Mouse (Mus musculus) erythroblast, adult 5-6 weeks (primary cell): ENCODE results near the gene Vps35l. TPM values are rescaled to one million over a fixed set of nuclear protein-coding genes. Genes with fewer than 3 reads are reported as not detected.

Source experiments
- ATAC-seq: replicated peaks from 2 replicates; pipeline ENCODE4 v1.8.0; 2016; ENCODE audit warnings: moderate number of reproducible peaks, mild to moderate bottlenecking, moderate TSS enrichment, inconsistent platforms; ENCODE audit not compliant: poor library complexity, low FRiP score, severe bottlenecking
- total RNA-seq, 2 experiments: library from RNA; stranded (forward) in 1 of 2; stranded (reverse) in 1 of 2; fragments of 150-400 nt in 1 of 2; fragments of 200-764, 138-1000 nt in 1 of 2; gene quantifications; 2 replicates each; pipeline versions ENCODE4 v1.2.3 to v1.2.4; 2015 to 2017; ENCODE audit warnings: low replicate concordance in 2 of 2

The Vps35l gene
- total RNA-seq, 2 experiments from 2014 or later = 18.1 to 28.6 TPM

DNA sequence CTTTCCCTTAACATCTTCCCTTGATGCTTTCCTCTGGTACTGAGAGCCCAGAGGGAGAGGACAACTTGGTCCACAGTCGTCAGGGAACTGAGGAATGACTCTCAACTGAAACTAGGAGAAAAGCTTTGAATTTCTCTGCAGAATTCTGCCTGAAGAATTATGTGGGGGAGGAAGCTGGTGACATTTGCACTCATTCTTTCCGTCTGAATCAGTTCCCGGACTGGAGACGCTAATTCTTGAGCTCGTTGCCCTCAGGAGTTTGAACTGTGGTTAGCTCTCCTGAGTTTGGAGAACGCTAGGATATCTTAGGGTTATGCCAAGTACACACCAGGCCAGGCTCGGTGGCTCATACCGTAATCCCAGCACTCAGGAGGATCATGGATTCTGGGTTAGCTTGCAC lies 29.2 kb downstream of the Vps35l start:
- no peak for ATAC-seq

- no peak for ATAC-seq
These were observed 29.6 kb downstream of the Vps35l start for GRCm38 (mm10) chr7:118769655-118770054.

- ATAC-seq = no peak
These were observed 33.0 kb downstream of the Vps35l start for GRCm38 (mm10) chr7:118773027-118773426.

DNA sequence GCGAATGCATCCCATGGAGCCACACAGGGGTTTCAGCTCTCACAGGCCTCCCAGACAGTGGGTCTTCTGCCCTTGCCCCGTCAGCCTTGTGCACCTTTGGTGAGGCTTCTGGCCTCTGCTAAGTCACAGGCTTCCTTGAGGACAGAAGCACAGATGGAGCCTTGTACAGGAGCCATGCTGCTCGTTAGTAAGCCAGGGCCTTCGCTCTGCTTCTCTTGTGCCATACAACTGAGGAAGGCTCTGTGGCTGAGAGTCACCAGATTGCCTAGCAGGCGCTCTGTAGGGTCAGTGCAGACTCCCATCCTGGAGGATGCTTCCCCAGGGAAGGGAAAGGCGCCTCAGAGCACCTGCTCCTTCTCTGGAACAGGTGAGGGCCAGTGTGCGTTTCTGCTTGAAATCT lies 36.0 kb downstream of the Vps35l start:
- no peak for ATAC-seq

GRCm38 (mm10) chr7:118776491-118776890 lies 36.5 kb downstream of the Vps35l start:
- ATAC-seq = no peak

DNA sequence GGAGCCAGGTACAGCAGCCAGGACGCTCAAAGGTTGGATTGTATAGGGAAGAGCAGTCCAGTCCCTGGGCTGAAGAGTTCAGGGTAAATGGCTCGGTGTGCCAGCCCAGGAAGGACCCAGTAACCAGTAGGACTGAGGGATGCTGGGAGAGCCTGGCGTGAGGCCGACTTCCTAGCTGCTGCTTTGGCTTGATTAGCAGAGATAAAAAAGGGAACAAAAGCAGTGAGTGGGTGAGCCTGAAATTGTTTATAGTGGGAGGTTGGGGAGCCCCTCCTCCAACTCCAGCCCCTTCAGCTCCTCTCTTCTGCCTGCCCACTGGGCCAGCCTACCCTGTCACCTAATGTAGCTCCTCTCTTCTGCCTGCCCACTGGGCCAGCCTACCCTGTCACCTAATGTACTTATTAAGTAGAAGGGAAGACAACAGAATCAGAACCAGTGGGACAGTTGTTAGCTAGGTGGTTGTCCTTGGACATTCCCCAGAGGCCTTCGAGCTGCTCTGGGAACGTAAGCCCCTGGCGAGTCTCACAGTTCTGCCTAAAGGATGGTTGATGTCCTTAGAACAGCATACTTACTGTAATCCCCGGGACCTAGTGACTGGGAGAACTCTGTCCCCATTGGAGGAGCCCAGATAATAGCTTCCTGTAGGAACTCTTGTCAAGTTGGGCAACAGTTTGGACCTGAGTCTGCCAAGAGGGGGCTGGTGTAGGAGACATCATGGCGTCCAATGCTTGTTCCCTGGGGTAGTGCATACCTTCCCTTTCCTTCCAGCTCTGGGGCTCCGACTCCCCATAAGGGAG lies 37.8 kb downstream of the Vps35l start:
- no peak for ATAC-seq

- ATAC-seq = no peak
These were observed 38.5 kb downstream of the Vps35l start for GRCm38 (mm10) chr7:118778561-118778960.

- no peak for ATAC-seq
These were observed 43.4 kb downstream of the Vps35l start for GRCm38 (mm10) chr7:118783305-118784001.

GRCm38 (mm10) chr7:118786091-118786490 lies 46.1 kb downstream of the Vps35l start:
- no peak for ATAC-seq

DNA sequence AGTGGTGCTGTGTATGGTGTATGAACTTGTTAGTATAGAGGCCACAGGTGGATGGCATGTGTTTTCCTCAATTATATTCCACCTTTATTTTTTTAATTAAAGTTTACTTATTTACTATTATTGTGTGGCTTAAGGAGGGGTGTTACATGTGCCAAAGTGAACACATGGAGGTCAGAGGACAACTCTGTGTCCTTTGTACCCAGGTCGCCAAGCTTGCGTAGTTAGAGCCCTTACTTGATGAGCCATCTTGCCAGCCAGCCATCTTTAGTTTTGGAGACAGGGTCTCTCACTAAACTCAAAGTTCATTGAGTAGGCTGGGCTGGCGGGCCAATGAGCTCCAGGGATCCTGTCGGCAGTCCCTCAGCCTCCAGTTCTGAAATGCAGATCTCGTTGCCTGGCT lies 47.3 kb downstream of the Vps35l start:
- ATAC-seq = no peak

GRCm38 (mm10) chr7:118788481-118788880 lies 48.5 kb downstream of the Vps35l start:
- ATAC-seq = no peak

- ATAC-seq = no peak
These were observed 50.3 kb downstream of the Vps35l start for GRCm38 (mm10) chr7:118790292-118790691.

DNA sequence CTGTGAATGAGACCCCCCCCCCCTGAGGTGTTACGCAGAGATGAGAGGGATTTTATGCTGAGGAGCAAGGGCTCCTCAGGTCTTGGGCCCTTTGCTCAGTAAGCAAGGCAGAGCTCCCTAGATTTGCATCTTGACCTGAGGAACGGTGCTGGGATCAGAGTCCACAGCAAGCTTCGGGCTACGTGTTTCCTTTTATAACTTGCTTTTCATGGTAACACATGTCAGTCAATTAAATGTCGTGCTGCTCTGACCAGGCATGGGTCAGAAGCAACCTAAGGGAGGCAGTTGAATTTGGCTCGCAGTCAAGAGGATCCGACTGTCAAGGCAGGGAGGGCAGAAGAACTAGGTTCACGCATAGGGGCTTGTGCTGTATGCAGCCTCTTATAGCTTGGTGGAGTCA lies 53.9 kb downstream of the Vps35l start:
- no peak for ATAC-seq

DNA sequence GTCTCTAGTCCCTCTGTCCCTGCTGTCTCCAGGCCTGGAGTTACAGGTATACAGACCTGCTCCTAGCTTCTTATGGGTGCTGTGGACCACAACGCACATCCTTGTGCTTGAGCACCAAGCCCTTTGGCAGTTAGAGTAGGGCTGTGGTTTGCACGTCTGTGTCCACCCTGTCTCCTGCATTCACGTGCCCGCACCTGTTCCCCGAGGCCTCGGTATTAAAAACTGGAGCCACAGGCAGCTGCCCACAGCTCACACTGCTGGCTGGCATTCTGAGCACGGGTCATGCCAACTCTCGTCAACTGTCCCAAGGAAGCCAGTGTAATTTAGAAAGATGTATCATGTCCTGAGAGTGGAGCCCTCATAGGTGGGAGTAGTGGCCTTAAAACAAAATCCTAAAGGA lies 55.8 kb downstream of the Vps35l start:
- no peak for ATAC-seq

- no peak for ATAC-seq
These were observed 56.8 kb downstream of the Vps35l start for GRCm38 (mm10) chr7:118796838-118797237.

GRCm38 (mm10) chr7:118797600-118797999 lies 57.6 kb downstream of the Vps35l start:
- ATAC-seq = no peak

GRCm38 (mm10) chr7:118798105-118798570 lies 58.1 kb downstream of the Vps35l start:
- ATAC-seq = no peak

DNA sequence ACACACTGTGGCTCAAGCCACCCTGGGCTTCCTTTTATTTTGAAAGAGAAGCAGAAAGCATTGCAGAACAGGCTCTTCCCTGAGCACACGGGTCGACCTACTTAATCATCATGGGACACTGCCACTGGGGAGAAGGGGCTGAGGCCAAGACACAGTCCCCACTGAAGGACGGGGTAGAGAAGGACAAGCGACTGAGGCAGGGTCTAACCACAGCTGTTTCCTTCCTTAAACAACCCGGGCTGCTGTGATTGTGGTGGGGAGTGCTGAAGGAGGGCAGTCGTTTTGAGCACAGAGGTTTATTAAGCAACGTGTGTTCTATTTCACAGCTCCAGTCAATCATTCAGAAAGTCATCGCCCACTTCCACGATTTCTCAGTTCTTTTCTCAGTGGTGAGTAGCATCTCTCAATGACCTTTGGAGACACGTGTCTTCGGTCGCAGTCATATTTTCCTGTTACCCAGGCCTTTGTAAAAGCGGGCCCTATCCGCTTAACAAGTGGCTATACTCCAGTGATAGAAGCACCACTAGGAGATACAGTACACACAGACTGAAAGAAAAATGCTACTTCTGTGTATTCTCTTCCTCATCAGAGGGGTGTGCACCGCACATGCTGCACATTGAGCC lies 60.2 kb downstream of the Vps35l start:
- no peak for ATAC-seq

- no peak for ATAC-seq
These were observed 61.8 kb downstream of the Vps35l start for GRCm38 (mm10) chr7:118801791-118802190.

- ATAC-seq = no peak
These were observed 63.4 kb downstream of the Vps35l start for GRCm38 (mm10) chr7:118803425-118803824.
